Mouse (Mus musculus): ENCODE measurements at regions not wholly inside any gene's neighbourhood (a gene's known extent, or its start where the extent isn't known, plus 50 kb on each side); places are given as distances from the start of the nearest gene placed in this dataset.
A peak's percentile ranks its signal among the peaks of the same experiment; 100 is the strongest.
"Not testable (repeated sequence)": the region's sequence is repeated elsewhere in the genome, so short reads cannot be mapped to it uniquely, and the experiment has no call there.

GRCm38 (mm10) chr13:42000966-42001365 lies 50.9 kb upstream of the Hivep1 start:
- intact Hi-C loops (cut with DNase I): no loop called here
- no peak for DNase-seq

GRCm38 (mm10) chr13:41997883-41998282 lies 53.9 kb upstream of the Hivep1 start:
- DNase-seq: no peak
- intact Hi-C loops (cut with DNase I): no loop called here

- intact Hi-C loops (cut with DNase I): no loop called here
- no peak for DNase-seq
Measured at GRCm38 (mm10) chr13:41994126-41994525, 57.7 kb upstream of the Hivep1 start.

GRCm38 (mm10) chr13:41975918-41976317 lies 75.9 kb upstream of the Hivep1 start:
- no peak for DNase-seq
- intact Hi-C loops (cut with DNase I): no loop called here

GRCm38 (mm10) chr13:41962915-41963314 lies 88.9 kb upstream of the Hivep1 start:
- intact Hi-C loops (cut with DNase I): no loop called here
- no peak for DNase-seq

- intact Hi-C loops (cut with DNase I): not testable (repeated sequence)
Measured at GRCm38 (mm10) chr13:41960960-41961359, 90.9 kb upstream of the Hivep1 start.

GRCm38 (mm10) chr13:41957932-41958331 lies 93.9 kb upstream of the Hivep1 start:
- intact Hi-C loops (cut with DNase I): no loop called here
- no peak for DNase-seq

More at GRCm38 (mm10) chr13:41960960-41961359, 90.9 kb upstream of the Hivep1 start:
- DNase-seq: not testable (repeated sequence)

- no peak for DNase-seq
- intact Hi-C loops (cut with DNase I): no loop called here
Measured at GRCm38 (mm10) chr13:41955884-41956283, 95.9 kb upstream of the Hivep1 start.

- intact Hi-C loops (cut with DNase I): no loop called here
- no peak for DNase-seq
Measured at GRCm38 (mm10) chr13:41955198-41955597, 96.6 kb upstream of the Hivep1 start.

GRCm38 (mm10) chr13:41952453-41952852 lies 99.4 kb upstream of the Hivep1 start:
- intact Hi-C loops (cut with DNase I): no loop called here
- DNase-seq: peak in 1 of 2 experiments; percentile 45

- no peak for DNase-seq
- intact Hi-C loops (cut with DNase I): no loop called here
Measured at GRCm38 (mm10) chr13:41948241-41948640, 100.8 kb upstream of the Adtrp start.

- no peak for DNase-seq
- intact Hi-C loops (cut with DNase I): no loop called here
Measured at GRCm38 (mm10) chr13:41932313-41933100, 85.0 kb upstream of the Adtrp start.

- intact Hi-C loops (cut with DNase I): no loop called here
- DNase-seq: no peak
Measured at GRCm38 (mm10) chr13:41929768-41930167, 82.3 kb upstream of the Adtrp start.

- DNase-seq; intact Hi-C loops (cut with DNase I): not testable (repeated sequence)
Measured at GRCm38 (mm10) chr13:41925851-41926250, 78.4 kb upstream of the Adtrp start.

- intact Hi-C loops (cut with DNase I): no loop called here
- no peak for DNase-seq
Measured at GRCm38 (mm10) chr13:41925211-41925610, 77.7 kb upstream of the Adtrp start.

- DNase-seq: no peak
- intact Hi-C loops (cut with DNase I): no loop called here
Measured at GRCm38 (mm10) chr13:41921178-41921577, 73.7 kb upstream of the Adtrp start.

GRCm38 (mm10) chr13:41918525-41918924 lies 71.0 kb upstream of the Adtrp start:
- no peak for DNase-seq

GRCm38 (mm10) chr13:41915816-41916215 lies 68.3 kb upstream of the Adtrp start:
- intact Hi-C loops (cut with DNase I); DNase-seq: not testable (repeated sequence)

More at GRCm38 (mm10) chr13:41918525-41918924, 71.0 kb upstream of the Adtrp start:
- intact Hi-C loops (cut with DNase I): no loop called here

- DNase-seq: no peak
- intact Hi-C loops (cut with DNase I): no loop called here
Measured at GRCm38 (mm10) chr13:41910736-41911135, 63.3 kb upstream of the Adtrp start.

- intact Hi-C loops (cut with DNase I): no loop called here
Measured at GRCm38 (mm10) chr13:41910236-41910635, 62.8 kb upstream of the Adtrp start.

GRCm38 (mm10) chr13:41907027-41907426 lies 59.5 kb upstream of the Adtrp start:
- no peak for DNase-seq
- intact Hi-C loops (cut with DNase I): no loop called here

More at GRCm38 (mm10) chr13:41910236-41910635, 62.8 kb upstream of the Adtrp start:
- DNase-seq: peak; percentile 10 to 22

GRCm38 (mm10) chr13:41903286-41903685 lies 55.8 kb upstream of the Adtrp start:
- no peak for DNase-seq
- intact Hi-C loops (cut with DNase I): no loop called here
